In genomic region chr11:75348199-75348889, GRCm38 (mm10) we compare ENCODE assay signal across 1 mouse cellular context.
A peak's percentile ranks its signal among the peaks of the same experiment; 100 is the strongest.
TF ChIP-seq lines count a peak whose summit lies in the region.

TSS of gene Rpa1 (minus strand) at chr11:75348324.
TSS of gene Smyd4 (plus strand) at chr11:75348433.

TF ChIP-seq in myocyte, 11 proteins besides CTCF, POLR2A, EP300 and RAD21 (continued from another document):
- TF ChIP-seq MAX (IDR thresholded peaks at IDR 0.05; ENCODE audit: low read depth) (no peak), REST (IDR thresholded peaks at IDR 0.05; ENCODE audit: insufficient read depth, insufficient read length) (no peak), E2F4 (IDR thresholded peaks at IDR 0.05; ENCODE audit: insufficient read depth) (peak; percentile 47), TCF3 (IDR thresholded peaks at IDR 0.05; ENCODE audit: insufficient read length, low read depth) (no peak)
